Mouse (Mus musculus) midbrain, embryonic 11.5 days (tissue): ENCODE data around the gene Syt8. TPM values are rescaled to one million over a fixed set of nuclear protein-coding genes. Genes with fewer than 3 reads are reported as not detected.
A peak's percentile ranks its signal among the peaks of the same experiment; 100 is the strongest.

Source experiments
- ATAC-seq: fragments of 200-750 bp; cut with Nextera tagmentation; 2 replicates; pipeline ENCODE4 v1.8.0; 2017; ENCODE audit warnings: moderate TSS enrichment, moderate library complexity; ENCODE audit not compliant: low FRiP score
- DNase-seq: peaks from one replicate; pipeline ENCODE4 v3.0.0; 2015; ENCODE audit warnings: low spot score; ENCODE audit errors: missing footprints
- H3K27ac ChIP-seq: fragments of 300-500 bp; sonication (generic); 2 replicates; pipeline ENCODE4 v1.5.1; 2014; ENCODE audit warnings: low read depth, low read length
- H3K27me3 ChIP-seq: fragments of 300-500 bp; sonication (generic); 2 replicates; pipeline ENCODE4 v1.6.1; 2014; ENCODE audit warnings: mild to moderate bottlenecking, low read length, moderate library complexity, mixed read lengths; ENCODE audit not compliant: control insufficient read depth, insufficient read depth
- H3K36me3 ChIP-seq: fragments of 300-500 bp; sonication (generic); 2 replicates; pipeline ENCODE4 v1.6.1; 2014; ENCODE audit warnings: mild to moderate bottlenecking, low read length, moderate library complexity, mixed read lengths; ENCODE audit not compliant: control insufficient read depth, insufficient read depth
- H3K4me1 ChIP-seq: fragments of 300-500 bp; sonication (generic); 2 replicates; pipeline ENCODE4 v1.6.1; 2014; ENCODE audit warnings: low read length; ENCODE audit not compliant: control insufficient read depth, insufficient read depth
- H3K4me2 ChIP-seq: fragments of 300-500 bp; sonication (generic); 2 replicates; pipeline ENCODE4 v1.6.1; 2014; ENCODE audit warnings: mild to moderate bottlenecking, moderate library complexity
- H3K4me3 ChIP-seq: fragments of 300-500 bp; sonication (generic); 2 replicates; pipeline ENCODE4 v1.5.1; 2014; ENCODE audit warnings: low read depth, low read length
- H3K9ac ChIP-seq: fragments of 300-500 bp; sonication (generic); 2 replicates; pipeline ENCODE4 v1.6.1; 2014; ENCODE audit warnings: low read length
- H3K9me3 ChIP-seq: fragments of 300-500 bp; sonication (generic); 2 replicates; pipeline ENCODE4 v1.6.1; 2016; ENCODE audit warnings: low read length; ENCODE audit not compliant: control insufficient read depth
- whole genome bisulfite sequencing: fragments of 180-500 bp; shearing (Covaris S2); extraction: QIAGEN DNeasy Blood & Tissue Kit; methylation state at CpG from one replicate; pipeline ENCODE4 v1.1.7; 2014; 5-methylcytosine and 5-hydroxymethylcytosine counted together
- polyA plus RNA-seq: library from polyadenylated mRNA; unstranded; fragments of >200 nt; fragmentation: Nextera tagmentation; extraction: Ambion mirVana; gene quantifications from 2 replicates; pipeline ENCODE4 v1.2.1, GENCODE M21; 2014

Syt8 gene
- polyA plus RNA-seq, 1 experiment from 2014 or later, result not detected

DNA sequence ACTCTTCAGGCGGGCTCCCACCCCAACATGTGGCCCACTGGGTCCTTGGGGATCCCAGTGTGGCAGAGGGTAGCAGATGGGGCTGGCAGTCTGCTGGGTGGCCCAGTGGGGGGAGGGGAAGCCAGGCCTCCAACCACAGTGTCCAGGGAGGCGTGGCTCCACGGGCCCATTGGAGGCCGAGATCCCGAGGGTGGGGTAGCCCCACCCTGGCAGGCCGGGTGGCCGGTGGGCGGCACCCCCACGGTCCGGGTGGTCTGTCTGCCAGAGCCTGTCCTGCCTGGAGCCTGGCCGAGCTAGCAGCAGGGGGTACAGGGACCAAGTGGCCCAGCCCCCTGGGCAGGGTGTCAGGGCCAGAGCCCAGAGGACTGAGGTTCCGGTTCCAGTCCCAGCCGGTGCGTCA lies 40.1 kb downstream of the Syt8 start:
- H3K4me1 ChIP-seq, result peaks cover 15% of the 10 kb centered on the region
- no peak overlapping the region for H3K27ac ChIP-seq

DNA sequence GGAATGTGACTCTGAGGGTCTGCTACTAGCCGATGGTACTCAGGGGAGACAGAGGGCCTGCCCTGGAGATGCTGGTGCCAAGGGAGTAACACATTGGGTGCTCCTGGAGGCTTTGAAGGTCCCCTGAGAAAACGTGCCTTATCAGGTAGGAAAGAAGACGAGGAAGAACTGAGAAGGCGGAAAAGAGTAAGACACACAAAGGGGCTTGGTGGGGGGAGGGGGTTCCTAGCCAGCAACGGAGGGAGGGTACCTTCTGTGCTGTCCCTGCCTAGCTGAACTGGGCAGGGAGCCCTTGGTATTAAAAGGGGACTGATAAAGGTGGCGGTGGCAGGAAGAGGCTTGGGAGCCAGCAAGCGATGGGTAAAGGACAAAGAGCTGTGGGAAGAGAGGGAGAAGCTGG lies 41.0 kb downstream of the Syt8 start:
- H3K27ac ChIP-seq, result no peak overlapping the region
- H3K27me3 ChIP-seq, result no peaks in the 10 kb centered on the region
- no peak overlapping the region for H3K4me3 ChIP-seq
- 58% methylated on average over 7 of the region's 7 CpGs for WGBS
- H3K9ac ChIP-seq, result peak overlapping the region; percentile 24; the same call in 1 of the 2 replicates
- DNase-seq (peak; percentile 77), ATAC-seq (no peak)
- peaks cover 15% of the 10 kb centered on the region for H3K4me1 ChIP-seq
- no peaks in the 10 kb centered on the region for H3K9me3 ChIP-seq
- H3K4me2 ChIP-seq, result no peak overlapping the region
- H3K36me3 ChIP-seq, result no peaks in the 10 kb centered on the region

More for the DNA sequence above, 40.1 kb downstream of the Syt8 start:
- Histone ChIP-seq H3K9me3 (no peaks in the 10 kb centered on the region), H3K4me3 (no peak overlapping the region), H3K36me3 (no peaks in the 10 kb centered on the region), H3K27me3 (no peaks in the 10 kb centered on the region), H3K4me2 (no peak overlapping the region), H3K9ac (no peak overlapping the region)
- DNase-seq (peak; percentile 73), ATAC-seq (no peak)
- WGBS, result 84% methylated on average over 14 of the region's 14 CpGs

DNA sequence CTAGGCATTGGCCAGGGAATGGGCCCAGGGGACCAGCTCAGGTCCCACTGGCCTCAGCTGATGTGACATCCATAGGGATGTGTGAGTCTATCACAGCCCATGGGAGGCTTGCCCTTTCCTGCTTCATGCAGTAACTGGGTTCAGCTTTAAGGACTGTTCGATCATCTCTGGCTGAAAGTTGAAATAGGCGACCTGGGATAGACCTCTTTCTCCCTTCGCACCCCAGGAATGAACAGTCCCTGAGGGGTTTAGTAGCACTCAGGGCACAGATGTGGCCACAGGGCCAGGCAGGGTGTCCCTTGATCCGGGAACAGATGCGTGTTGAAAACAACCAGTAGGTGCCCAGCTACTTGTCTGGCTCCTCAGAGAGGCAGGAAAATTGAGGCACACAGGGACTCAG lies 41.6 kb downstream of the Syt8 start:
- H3K4me1 ChIP-seq, result peaks cover 12% of the 10 kb centered on the region

DNA sequence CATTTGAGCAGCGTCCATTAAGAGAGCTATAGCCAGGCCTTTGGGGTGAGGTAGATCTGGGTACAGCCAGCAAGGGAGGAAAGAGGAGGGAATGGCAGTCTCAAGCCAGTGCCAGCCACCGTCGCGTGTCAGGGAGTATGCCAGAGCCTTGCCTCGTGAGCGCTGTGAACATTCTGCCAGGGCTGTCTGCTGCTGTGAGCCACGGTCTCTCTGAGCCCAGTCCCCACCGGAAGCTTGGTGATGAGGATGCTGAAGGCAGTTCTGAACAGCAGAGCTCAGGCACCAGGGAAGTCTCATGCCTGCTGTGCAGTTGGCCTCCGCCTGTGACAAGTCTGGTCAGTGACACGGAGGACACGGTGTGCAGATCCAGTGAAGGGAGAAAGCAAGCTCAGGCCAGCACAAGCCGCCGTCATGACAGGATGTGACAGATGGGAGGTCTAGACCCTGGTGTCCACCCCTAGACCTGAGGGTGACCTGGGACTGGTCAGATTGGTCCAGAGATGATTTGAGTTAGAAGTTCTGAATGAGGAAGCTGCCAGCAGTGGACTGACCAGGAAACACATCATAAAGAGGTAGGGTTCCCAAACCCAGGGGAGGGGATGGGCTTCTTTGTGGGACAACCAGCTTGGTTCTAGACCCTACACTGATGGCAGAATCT lies 42.3 kb downstream of the Syt8 start:
- 88% methylated on average over 13 of the region's 13 CpGs for WGBS
- DNase-seq (peak; percentile 35), ATAC-seq (no peak)
- Histone ChIP-seq H3K4me1 (peaks cover 12% of the 10 kb centered on the region), H3K36me3 (no peaks in the 10 kb centered on the region), H3K9me3 (no peaks in the 10 kb centered on the region), H3K27ac (no peak overlapping the region), H3K27me3 (no peaks in the 10 kb centered on the region), H3K4me2 (no peak overlapping the region), H3K9ac (no peak overlapping the region), H3K4me3 (no peak overlapping the region)

More for the DNA sequence above, 41.6 kb downstream of the Syt8 start:
- ATAC-seq, result no peak
- no peaks in the 10 kb centered on the region for H3K9me3 ChIP-seq
- no peaks in the 10 kb centered on the region for H3K36me3 ChIP-seq
- no peak overlapping the region for H3K27ac ChIP-seq
- no peaks in the 10 kb centered on the region for H3K27me3 ChIP-seq
- peak; percentile 51 for DNase-seq
- H3K4me2 ChIP-seq, result no peak overlapping the region
- 86% methylated on average over 5 of the region's 5 CpGs for WGBS
- no peak overlapping the region for H3K9ac ChIP-seq
- no peak overlapping the region for H3K4me3 ChIP-seq

DNA sequence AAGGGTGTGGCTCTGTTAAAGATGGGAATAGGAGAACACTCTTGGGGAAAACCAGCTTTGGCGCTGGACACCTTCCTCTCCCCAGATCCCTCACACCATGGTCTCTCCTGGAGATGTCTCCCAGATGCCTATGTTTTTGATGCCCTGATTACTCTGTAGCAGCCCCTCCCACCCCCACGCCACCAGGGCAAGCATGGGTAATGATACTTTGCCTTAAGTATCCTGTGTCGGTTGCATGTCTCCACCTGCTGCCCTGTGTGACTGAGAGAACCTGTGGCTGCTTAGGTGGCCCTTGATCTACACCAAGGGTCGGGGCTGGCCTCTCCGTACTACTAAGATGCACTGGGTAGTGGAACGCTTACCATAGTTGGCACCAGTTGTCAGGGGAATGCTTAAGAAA lies 43.4 kb downstream of the Syt8 start:
- ATAC-seq (no peak), DNase-seq (peak; percentile 14)
- H3K27ac ChIP-seq, result no peak overlapping the region
- no peaks in the 10 kb centered on the region for H3K36me3 ChIP-seq
- no peak overlapping the region for H3K9ac ChIP-seq
- 86% methylated on average over 6 of the region's 6 CpGs for WGBS
- peaks cover 16% of the 10 kb centered on the region for H3K4me1 ChIP-seq
- no peaks in the 10 kb centered on the region for H3K27me3 ChIP-seq
- no peak overlapping the region for H3K4me2 ChIP-seq
- no peaks in the 10 kb centered on the region for H3K9me3 ChIP-seq
- H3K4me3 ChIP-seq, result no peak overlapping the region

DNA sequence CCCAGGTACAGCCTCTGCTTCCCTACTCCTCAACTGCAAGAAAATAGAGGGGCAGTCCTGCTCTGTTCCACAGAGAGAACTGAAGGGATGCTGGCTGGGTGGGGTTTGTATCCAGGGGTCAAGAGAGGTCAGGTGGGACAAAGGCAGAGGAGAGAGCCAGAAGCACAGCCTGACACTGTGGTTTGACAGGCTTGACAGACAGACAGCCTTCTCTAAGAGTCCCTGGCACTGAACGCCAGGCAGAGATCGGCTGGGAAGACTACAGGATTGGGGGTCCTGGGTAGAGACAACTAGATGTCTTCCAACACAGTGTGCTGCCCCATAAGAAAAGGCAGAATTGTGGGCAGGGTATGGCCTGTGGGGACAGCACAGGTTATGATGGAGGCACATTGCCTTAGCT lies 43.9 kb downstream of the Syt8 start:
- H3K27ac ChIP-seq, result no peak overlapping the region
- H3K4me2 ChIP-seq, result no peak overlapping the region
- H3K9ac ChIP-seq, result no peak overlapping the region
- H3K4me1 ChIP-seq, result peaks cover 18% of the 10 kb centered on the region
- DNase-seq (peak; percentile 64), ATAC-seq (no peak)
- no peaks in the 10 kb centered on the region for H3K27me3 ChIP-seq
- no peaks in the 10 kb centered on the region for H3K9me3 ChIP-seq
- WGBS, result 26% methylated on average over 2 of the region's 2 CpGs
- H3K4me3 ChIP-seq, result no peak overlapping the region
- H3K36me3 ChIP-seq, result no peaks in the 10 kb centered on the region

DNA sequence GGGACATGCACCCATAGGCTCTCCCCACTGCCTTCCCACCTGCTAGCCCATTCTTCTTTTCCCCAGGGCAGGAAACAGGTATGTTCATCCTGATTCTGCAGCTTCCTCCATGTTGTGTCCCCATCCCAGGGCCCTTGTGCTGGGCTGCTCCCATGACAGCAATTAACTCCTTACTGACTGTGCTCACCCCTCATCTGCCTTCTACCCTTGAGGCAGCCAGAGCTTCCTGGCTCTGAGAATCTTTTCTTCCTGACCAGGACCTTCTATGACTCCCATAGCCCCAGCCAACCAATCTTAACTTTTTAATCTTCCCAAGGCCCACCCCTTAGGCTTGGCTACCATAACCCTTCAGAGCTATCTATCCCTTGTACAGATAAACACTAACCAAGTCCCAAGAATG lies 44.7 kb downstream of the Syt8 start:
- ATAC-seq (no peak), DNase-seq (peak; percentile 53)
- no peaks in the 10 kb centered on the region for H3K36me3 ChIP-seq
- no peak overlapping the region for H3K9ac ChIP-seq
- no peaks in the 10 kb centered on the region for H3K27me3 ChIP-seq
- H3K27ac ChIP-seq, result no peak overlapping the region
- no peak overlapping the region for H3K4me2 ChIP-seq
- H3K4me3 ChIP-seq, result no peak overlapping the region
- no peaks in the 10 kb centered on the region for H3K9me3 ChIP-seq
- H3K4me1 ChIP-seq, result peaks cover 18% of the 10 kb centered on the region

DNA sequence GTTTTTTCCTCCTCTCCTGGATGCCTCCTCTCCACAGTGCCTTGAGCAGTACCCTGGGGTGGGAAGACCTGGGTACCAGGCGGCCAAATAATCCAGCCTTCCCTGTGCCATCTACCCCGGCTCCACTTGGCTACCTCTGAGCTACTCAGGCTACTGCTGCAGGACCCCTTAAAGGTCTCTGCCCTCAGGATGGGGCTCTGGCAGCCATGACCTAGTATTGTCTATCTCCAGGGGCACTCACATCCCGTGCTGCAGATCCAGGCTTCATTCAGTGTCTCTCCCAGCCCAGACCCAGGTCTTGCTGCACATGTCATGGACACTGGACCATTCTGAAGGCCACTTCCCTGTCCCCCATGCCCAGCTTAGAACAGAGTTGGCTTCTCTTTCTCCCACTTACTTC lies 45.2 kb downstream of the Syt8 start:
- Histone ChIP-seq H3K27ac (no peak overlapping the region), H3K9me3 (no peaks in the 10 kb centered on the region), H3K4me1 (peaks cover 18% of the 10 kb centered on the region), H3K36me3 (no peaks in the 10 kb centered on the region), H3K4me3 (no peak overlapping the region), H3K27me3 (no peaks in the 10 kb centered on the region), H3K9ac (no peak overlapping the region), H3K4me2 (no peak overlapping the region)
- ATAC-seq (no peak), DNase-seq (peak; percentile 37)
- 80% methylated on average over 3 of the region's 3 CpGs for WGBS

DNA sequence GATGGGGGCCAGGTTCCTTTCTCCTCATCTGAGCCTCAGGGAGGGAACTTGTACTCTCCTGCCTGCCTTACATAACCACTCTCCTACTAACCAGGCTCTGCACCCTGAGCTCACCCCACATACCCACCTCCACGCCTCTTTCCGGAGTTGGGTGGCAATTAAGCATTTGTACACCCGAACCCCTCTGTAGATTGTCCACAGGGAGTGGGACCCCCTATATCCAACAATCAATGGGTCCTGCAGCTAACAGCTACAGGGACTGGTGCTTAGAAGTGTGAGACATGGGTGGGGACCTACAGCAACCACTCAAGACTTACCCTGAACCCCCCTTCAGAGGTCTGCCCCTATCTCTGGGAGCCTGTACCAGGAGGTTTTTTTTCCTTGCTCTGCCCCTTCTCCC lies 46.0 kb downstream of the Syt8 start:
- Histone ChIP-seq H3K9me3 (no peaks in the 10 kb centered on the region), H3K4me2 (no peak overlapping the region), H3K27ac (no peak overlapping the region), H3K27me3 (no peaks in the 10 kb centered on the region), H3K9ac (no peak overlapping the region), H3K4me1 (peaks cover 18% of the 10 kb centered on the region), H3K4me3 (no peak overlapping the region), H3K36me3 (no peaks in the 10 kb centered on the region)
- WGBS, result 95% methylated on average over 3 of the region's 3 CpGs
- no peak for ATAC-seq
- DNase-seq, result peak; percentile 77
